ENCODE assay signal across 18 mouse cellular contexts in genomic region chr9:101613933-101614332, GRCm38 (mm10).
DNase-seq lines count a peak whose midpoint lies in the region; ATAC-seq and TF ChIP-seq lines count a peak whose summit lies in the region.
"Had no signal": no experiment of that assay in that cellular context is flagged by ENCODE, and none has a peak within 500 bp of the region (broad histone marks: within the 10 kb centered on the region; RNA-seq: fewer than 3 reads in every experiment).

No protein-coding gene starts in this region.

- ATAC-seq in forebrain, embryonic 14.5 days, result peak; percentile 48; the same call in 1 of the 2 replicates
- no peak; the same call in 1 of the 2 replicates for ATAC-seq in forebrain, postnatal 0 days
- no peak for ATAC-seq in intestine, embryonic 15.5 days
- no peak for ATAC-seq in intestine, postnatal 0 days
- ATAC-seq: CD4-positive, CD25-positive, alpha-beta regulatory T cell, adult 4 months; inflammation-experienced regulatory T-cells, adult 6 months; midbrain, embryonic 15.5 days had no signal

- H3K9me3 ChIP-seq in forebrain, embryonic 14.5 days (replicated peaks; ENCODE audit: control insufficient read depth, low read length), result no peaks in the 10 kb centered on the region
- no peaks in the 10 kb centered on the region for H3K9me3 ChIP-seq in forebrain, postnatal 0 days (ENCODE audit: low read length)
- no peaks in the 10 kb centered on the region for H3K9me3 ChIP-seq in intestine, embryonic 15.5 days
- no peaks in the 10 kb centered on the region for H3K9me3 ChIP-seq in intestine, postnatal 0 days (ENCODE audit: control insufficient read depth)
- H3K9me3 ChIP-seq: embryonic facial prominence, embryonic 13.5 days; heart, embryonic 10.5 days; kidney, embryonic 15.5 days; limb, embryonic 13.5 days; liver, embryonic 15.5 days; midbrain, embryonic 15.5 days had no signal

- H3K36me3 ChIP-seq in forebrain, embryonic 14.5 days (ENCODE audit: control insufficient read depth, insufficient read depth, low read length), result no peaks in the 10 kb centered on the region
- H3K36me3 ChIP-seq in forebrain, postnatal 0 days (ENCODE audit: insufficient read depth), result no peaks in the 10 kb centered on the region
- H3K36me3 ChIP-seq in intestine, embryonic 15.5 days, result no peaks in the 10 kb centered on the region
- no peaks in the 10 kb centered on the region for H3K36me3 ChIP-seq in intestine, postnatal 0 days (ENCODE audit: control insufficient read depth, insufficient read depth)
- H3K36me3 ChIP-seq: embryonic facial prominence, embryonic 13.5 days; G1E; heart, embryonic 10.5 days; kidney, embryonic 15.5 days; limb, embryonic 13.5 days; liver, embryonic 15.5 days; midbrain, embryonic 15.5 days had no signal

- H3K27ac ChIP-seq in forebrain, embryonic 14.5 days (ENCODE audit: low read depth, low read length), result peak overlapping the region; percentile 2; the same call in 1 of the 2 replicates
- no peak overlapping the region for H3K27ac ChIP-seq in forebrain, postnatal 0 days (ENCODE audit: low read depth, low read length)
- H3K27ac ChIP-seq in intestine, embryonic 15.5 days, result 0 out of 2 replicates have a peak overlapping the region, but pooled peaks have one; percentile 3
- H3K27ac ChIP-seq in intestine, postnatal 0 days (ENCODE audit: low read depth, low read length), result no peak overlapping the region
- H3K27ac ChIP-seq: embryonic facial prominence, embryonic 13.5 days; heart, embryonic 10.5 days; kidney, embryonic 15.5 days; limb, embryonic 13.5 days; liver, embryonic 15.5 days; midbrain, embryonic 15.5 days had no signal

- no peaks in the 10 kb centered on the region for H3K4me1 ChIP-seq in forebrain, embryonic 14.5 days (ENCODE audit: control insufficient read depth, insufficient read depth, low read length)
- no peaks in the 10 kb centered on the region for H3K4me1 ChIP-seq in forebrain, postnatal 0 days (ENCODE audit: insufficient read depth)
- peaks cover 12% of the 10 kb centered on the region for H3K4me1 ChIP-seq in intestine, embryonic 15.5 days (replicated peaks)
- H3K4me1 ChIP-seq in intestine, postnatal 0 days (replicated peaks; ENCODE audit: control insufficient read depth, insufficient read depth, low read length), result no peaks in the 10 kb centered on the region
- H3K4me1 ChIP-seq: embryonic facial prominence, embryonic 13.5 days; kidney, embryonic 15.5 days; limb, embryonic 13.5 days; liver, embryonic 15.5 days; midbrain, embryonic 15.5 days had no signal

- no peak overlapping the region for H3K9ac ChIP-seq in forebrain, embryonic 14.5 days (ENCODE audit: low read length)
- H3K9ac ChIP-seq in forebrain, postnatal 0 days, result no peak overlapping the region
- H3K9ac ChIP-seq in intestine, embryonic 15.5 days, result no peak overlapping the region
- no peak overlapping the region for H3K9ac ChIP-seq in intestine, postnatal 0 days (ENCODE audit: low read depth, low read length)
- H3K9ac ChIP-seq: embryonic facial prominence, embryonic 13.5 days; kidney, embryonic 15.5 days; limb, embryonic 13.5 days; liver, embryonic 15.5 days; midbrain, embryonic 15.5 days had no signal

- no peak overlapping the region for H3K4me3 ChIP-seq in forebrain, embryonic 14.5 days (ENCODE audit: low read depth, low read length)
- no peak overlapping the region for H3K4me3 ChIP-seq in forebrain, postnatal 0 days (ENCODE audit: low read depth, low read length)
- H3K4me3 ChIP-seq in intestine, embryonic 15.5 days (replicated peaks), result no peak overlapping the region
- H3K4me3 ChIP-seq in intestine, postnatal 0 days (ENCODE audit: low read depth, low read length), result no peak overlapping the region
- H3K4me3 ChIP-seq: embryonic facial prominence, embryonic 13.5 days; heart, embryonic 10.5 days; kidney, embryonic 15.5 days; limb, embryonic 13.5 days; liver, embryonic 15.5 days; midbrain, embryonic 15.5 days had no signal

- DNase-seq in forebrain, embryonic 14.5 days (ENCODE audit: low spot score), result peak; percentile 47
- no peak for DNase-seq in forebrain, postnatal 0 days
- DNase-seq in cerebellum, adult 18-20 months, result peak; percentile 85 to 90
- peak; percentile 82 to 84 for DNase-seq in cerebellum, postnatal 36 days
- DNase-seq in spleen, postnatal 10 days (ENCODE audit: low spot score in 2 of 2), result no peak
- no peak for DNase-seq in liver
- DNase-seq: gastrocnemius, postnatal 25 days had no signal

- no peaks in the 10 kb centered on the region for H3K27me3 ChIP-seq in forebrain, embryonic 14.5 days (replicated peaks; ENCODE audit: control insufficient read depth, insufficient read depth, low read length)
- no peaks in the 10 kb centered on the region for H3K27me3 ChIP-seq in forebrain, postnatal 0 days (ENCODE audit: insufficient read depth, low read length)
- H3K27me3 ChIP-seq in intestine, embryonic 15.5 days (replicated peaks), result no peaks in the 10 kb centered on the region
- H3K27me3 ChIP-seq in intestine, postnatal 0 days (replicated peaks; ENCODE audit: control insufficient read depth, insufficient read depth, low read length), result no peaks in the 10 kb centered on the region
- H3K27me3 ChIP-seq: embryonic facial prominence, embryonic 13.5 days; limb, embryonic 13.5 days; liver, embryonic 15.5 days; midbrain, embryonic 15.5 days had no signal

- no peak for TF ChIP-seq CTCF in forebrain, postnatal 0 days (IDR thresholded peaks at IDR 0.05; ENCODE audit: low read depth)
- TF ChIP-seq CTCF in intestine, postnatal 0 days (IDR thresholded peaks at IDR 0.05; ENCODE audit: low read depth), result no peak

- no peak overlapping the region for H3K4me2 ChIP-seq in forebrain, embryonic 14.5 days (ENCODE audit: low read length)
- no peak overlapping the region for H3K4me2 ChIP-seq in forebrain, postnatal 0 days (ENCODE audit: low read depth)
- H3K4me2 ChIP-seq in intestine, embryonic 15.5 days (replicated peaks), result no peak overlapping the region
- no peak overlapping the region for H3K4me2 ChIP-seq in intestine, postnatal 0 days (replicated peaks; ENCODE audit: low read depth)
- H3K4me2 ChIP-seq: embryonic facial prominence, embryonic 13.5 days; kidney, embryonic 15.5 days; limb, embryonic 13.5 days; liver, embryonic 15.5 days; midbrain, embryonic 15.5 days had no signal

- 74% methylated on average over 3 of the region's 3 CpGs for WGBS in forebrain, embryonic 14.5 days
- WGBS in forebrain, postnatal 0 days, result 50% methylated on average over 3 of the region's 3 CpGs
- 76% methylated on average over 3 of the region's 3 CpGs for WGBS in intestine, embryonic 15.5 days
- WGBS in intestine, postnatal 0 days, result 62% methylated on average over 3 of the region's 3 CpGs

Comparison
In these comparisons a context has a peak if more than half of its experiments do, and no peak if none do; other contexts are left out.
1. DNase-seq: peak in forebrain, embryonic 14.5 days (single experiment), cerebellum, adult 18-20 months (2 of 2) and cerebellum, postnatal 36 days (2 of 2); none in forebrain, postnatal 0 days (single experiment), spleen, postnatal 10 days (0 of 2) and liver (single experiment).
2. H3K27ac ChIP-seq: peak in forebrain, embryonic 14.5 days (single experiment) and intestine, embryonic 15.5 days (single experiment); none in forebrain, postnatal 0 days (single experiment) and intestine, postnatal 0 days (single experiment).